15 mouse cellular contexts compared by ENCODE assay signal in the genomic region with DNA sequence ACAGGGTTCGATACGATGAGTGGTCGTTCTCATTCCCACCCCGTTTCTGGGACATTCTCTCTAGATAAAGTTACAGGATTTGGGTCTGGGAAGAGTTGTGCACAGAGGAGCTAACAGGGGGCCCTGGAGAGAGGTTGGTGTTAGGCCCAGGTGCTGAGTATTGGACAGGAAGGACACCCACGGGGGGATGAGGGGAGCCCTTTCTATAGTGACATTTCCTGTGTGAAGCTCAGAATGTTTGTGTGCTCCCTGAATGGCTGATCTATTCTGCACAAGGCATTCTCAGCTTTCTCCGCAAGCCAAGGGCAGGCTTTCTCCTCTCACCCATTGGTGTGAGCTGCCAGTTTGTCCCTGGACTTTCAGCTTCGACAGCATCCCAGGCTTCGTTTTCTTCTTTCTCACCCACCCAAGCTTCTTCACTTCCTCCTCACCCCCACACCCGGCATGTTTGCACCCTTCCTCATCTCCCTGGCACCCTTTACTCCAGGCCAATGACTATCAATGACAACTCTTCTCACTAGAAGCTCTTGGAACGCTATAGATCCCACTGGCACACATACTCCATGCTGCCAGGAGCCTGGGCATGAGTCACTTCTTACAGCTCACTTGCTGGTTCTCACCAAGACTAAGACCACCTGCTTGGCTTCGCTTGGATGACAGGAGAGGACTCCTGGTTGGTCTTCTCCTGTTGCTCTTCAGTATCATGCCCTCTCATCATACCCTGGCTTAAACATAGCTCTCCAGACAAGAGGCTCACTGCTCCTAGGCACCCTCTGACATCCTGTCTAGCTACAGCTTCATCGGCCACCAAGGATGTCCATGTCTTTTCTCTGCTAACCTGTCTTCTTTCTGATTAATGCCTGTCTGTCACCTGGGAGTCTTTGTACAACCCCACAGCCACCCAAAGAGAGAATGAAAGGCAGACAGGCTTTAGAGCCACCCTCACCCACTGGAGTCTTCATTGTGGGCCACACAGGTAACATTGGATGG. TPM values are rescaled to one million over a fixed set of nuclear protein-coding genes. Genes with fewer than 3 reads are reported as not detected.
DNase-seq lines count a peak whose midpoint lies in the region; ATAC-seq lines count a peak whose summit lies in the region.
"Had no signal": no experiment of that assay in that cellular context is flagged by ENCODE, and none has a peak within 500 bp of the region (broad histone marks: within the 10 kb centered on the region; RNA-seq: fewer than 3 reads in every experiment).

No protein-coding gene starts in this region.

- ATAC-seq in frontal cortex, adult (ENCODE audit: low TSS enrichment), result peak; percentile 69
- ATAC-seq in monocyte, adult 5-6 weeks (replicated peaks; ENCODE audit: insufficient number of reproducible peaks, low FRiP score, low TSS enrichment, poor library complexity, severe bottlenecking), result 0 out of 2 replicates have a peak, but pooled peaks have one; percentile 28
- ATAC-seq in granulocyte monocyte progenitor cell, adult 5-6 weeks (replicated peaks; ENCODE audit: poor library complexity, severe bottlenecking), result no peak
- ATAC-seq: intestine, embryonic 15.5 days; midbrain, embryonic 16.5 days had no signal

- no peak for DNase-seq in frontal cortex, postnatal 25 days (ENCODE audit: low spot score in 2 of 2)
- peak; percentile 72 for DNase-seq in T-cell, adult 2 months (ENCODE audit: low spot score)
- DNase-seq in thymus, postnatal 10 days (ENCODE audit: low spot score in 2 of 2), result peak; percentile 52 to 61
- no peak for DNase-seq in cerebellum, adult 18-20 months
- DNase-seq in gastrocnemius, postnatal 25 days, result no peak
- DNase-seq: adrenal gland, adult 2 months; cerebellum, adult 11 months; cerebellum, postnatal 25 days; lung, adult 18-20 months had no signal

RNA-seq across cellular contexts. Expression of a gene that starts 1.1 kb away (rescaled TPM):
- total RNA-seq in monocyte, adult 5-6 weeks (2017), result 271 to 498 TPM (median 274 TPM) in 3 replicates
- total RNA-seq in granulocyte monocyte progenitor cell, adult 5-6 weeks (2014; fragmentation: Nextera tagmentation), result not detected in 2 replicates
- not detected in 2 replicates for total RNA-seq in granulocyte monocyte progenitor cell, adult 5-6 weeks (2017)
- total RNA-seq in gastrocnemius, postnatal 25 days (2021), result under 1 TPM in 1 of 2 experiments, not detected in 1; 0.29 TPM
- total RNA-seq: layer of hippocampus, postnatal 10 days had no signal

Comparison
In these comparisons a context has a peak if more than half of its experiments do, and no peak if none do; other contexts are left out.
1. DNase-seq: peak in T-cell, adult 2 months (single experiment) and thymus, postnatal 10 days (2 of 2); none in frontal cortex, postnatal 25 days (0 of 2), cerebellum, adult 18-20 months (0 of 2) and gastrocnemius, postnatal 25 days (single experiment).
2. RNA of a gene that starts 1.1 kb away (total RNA-seq): 271 to 498 TPM in monocyte, adult 5-6 weeks; 0.29 TPM in gastrocnemius, postnatal 25 days and not detected in granulocyte monocyte progenitor cell, adult 5-6 weeks; every median in the first group is over 100 times any median in the second.